Mouse (Mus musculus): ENCODE measurements at regions not wholly inside any gene's neighbourhood (a gene's known extent, or its start where the extent isn't known, plus 50 kb on each side); places are given as distances from the start of the nearest gene placed in this dataset.
"Not testable (repeated sequence)": the region's sequence is repeated elsewhere in the genome, so short reads cannot be mapped to it uniquely, and the experiment has no call there.

DNA sequence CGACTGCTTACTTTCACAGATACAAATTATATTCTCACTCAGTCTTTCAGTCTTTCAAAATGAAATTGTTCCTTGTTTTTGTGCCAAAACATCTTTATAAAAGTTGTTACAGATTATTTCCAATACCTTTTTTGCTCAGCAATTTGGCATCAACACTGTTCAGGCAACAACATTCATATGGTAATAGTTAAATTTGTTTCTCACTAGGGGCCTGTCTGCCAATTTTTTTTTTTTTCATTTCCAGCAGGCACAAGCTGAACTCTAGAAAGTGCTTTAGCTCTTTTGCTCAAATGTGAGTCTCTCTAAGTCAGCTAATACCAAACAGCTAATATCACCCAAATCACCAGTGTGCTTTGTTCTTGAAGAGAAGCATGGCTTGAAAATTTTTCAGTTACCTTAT lies 199.4 kb downstream of the Antxr2 start:
- in situ Hi-C loops (cut with MboI; ENCODE audit: unreplicated experiment in 2 of 2) = loop anchor here (25.0 kb wide), 1 partner anchor 356 kb away; no protein-coding TSS in a partner anchor

DNA sequence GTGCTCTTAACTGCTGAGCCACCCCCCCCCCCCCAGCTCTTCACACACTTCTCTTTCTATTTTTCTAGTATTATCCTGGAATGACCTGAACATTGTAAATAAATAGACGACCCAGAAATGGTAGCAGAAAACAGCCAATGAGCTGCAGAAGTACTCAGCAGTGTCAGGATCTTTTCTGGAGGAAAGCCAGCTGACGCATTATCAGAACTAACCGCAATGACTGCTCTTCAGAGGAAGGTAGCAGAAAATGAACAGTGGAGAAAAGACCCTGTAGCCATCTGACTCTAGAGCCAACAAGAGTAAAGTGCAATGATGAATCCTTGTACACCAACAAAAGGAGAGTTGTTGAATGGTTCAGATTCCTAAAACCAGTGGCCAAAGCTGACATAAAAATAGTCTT lies 213.4 kb downstream of the Antxr2 start:
- in situ Hi-C loops (cut with MboI; ENCODE audit: unreplicated experiment in 2 of 2) = no loop called here

DNA sequence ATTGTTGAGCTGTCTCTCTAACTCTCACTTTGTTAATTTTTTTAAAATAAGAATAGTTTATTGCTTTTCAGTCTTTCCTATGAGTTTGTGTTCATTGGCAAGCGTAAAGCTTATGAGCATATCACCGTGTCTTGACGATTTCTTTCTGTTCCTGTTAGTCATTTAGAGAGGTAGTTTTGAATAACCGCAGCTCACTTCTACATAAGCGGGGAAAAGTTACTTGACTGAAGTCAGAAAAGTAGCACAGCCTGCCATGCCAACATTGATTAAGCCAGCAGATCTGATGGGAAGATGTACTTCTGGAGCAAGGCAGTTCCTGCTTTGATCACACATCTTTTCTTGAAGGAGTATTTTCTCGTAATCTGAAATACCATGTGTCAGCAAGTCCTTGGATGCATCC lies 215.5 kb downstream of the Antxr2 start:
- in situ Hi-C loops (cut with MboI; ENCODE audit: unreplicated experiment in 2 of 2) = no loop called here

GRCm38 (mm10) chr5:97814700-97815099 lies 216.1 kb downstream of the Antxr2 start:
- in situ Hi-C loops (cut with MboI; ENCODE audit: unreplicated experiment in 2 of 2) = no loop called here

- in situ Hi-C loops (cut with MboI; ENCODE audit: unreplicated experiment in 2 of 2) = no loop called here
These were observed 218.1 kb downstream of the Antxr2 start for GRCm38 (mm10) chr5:97812611-97813350.

GRCm38 (mm10) chr5:97809007-97809406 lies 221.8 kb downstream of the Antxr2 start:
- in situ Hi-C loops (cut with MboI; ENCODE audit: unreplicated experiment in 2 of 2) = no loop called here

- in situ Hi-C loops (cut with MboI; ENCODE audit: unreplicated experiment in 2 of 2) = no loop called here
These were observed 223.7 kb downstream of the Antxr2 start for GRCm38 (mm10) chr5:97807171-97807570.

DNA sequence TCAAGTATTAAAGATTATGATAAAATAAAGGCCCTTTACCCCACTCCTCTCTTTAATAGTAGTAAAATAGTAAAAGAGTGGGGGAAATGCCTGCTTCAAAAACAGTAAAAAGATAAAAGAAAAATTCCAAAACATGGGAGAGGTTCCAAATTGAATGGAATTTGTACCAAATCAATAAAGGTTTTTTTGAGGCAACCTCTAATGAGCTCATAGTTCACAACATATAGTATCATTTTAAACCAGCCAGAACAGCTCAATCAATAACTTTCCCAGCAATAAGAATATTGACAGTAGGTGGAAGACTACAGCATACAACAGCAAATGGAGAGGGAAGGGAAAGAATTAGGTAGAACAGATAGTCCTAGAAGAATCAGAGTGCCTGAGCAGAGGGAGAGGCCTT lies 224.1 kb downstream of the Antxr2 start:
- in situ Hi-C loops (cut with MboI; ENCODE audit: unreplicated experiment in 2 of 2) = no loop called here

DNA sequence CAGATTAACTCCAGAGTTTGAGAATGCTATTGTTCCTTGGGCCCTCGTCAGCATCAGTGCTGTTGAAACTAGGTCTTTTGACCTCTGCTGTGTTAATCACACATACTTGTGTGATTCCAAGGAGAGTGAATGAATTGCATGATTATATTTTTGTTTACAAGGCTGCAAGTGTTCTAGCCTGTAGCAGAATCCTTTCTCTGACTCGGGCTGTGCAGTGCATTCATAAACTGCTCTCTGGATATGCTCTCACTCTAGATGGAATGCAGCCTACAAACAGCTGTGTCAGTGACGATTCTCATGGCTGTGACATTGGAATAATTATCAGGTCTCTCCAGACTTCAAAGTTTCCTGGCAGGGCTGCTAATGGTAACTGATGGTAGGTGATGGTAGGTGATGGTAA lies 230.8 kb downstream of the Antxr2 start:
- in situ Hi-C loops (cut with MboI; ENCODE audit: unreplicated experiment in 2 of 2) = no loop called here

DNA sequence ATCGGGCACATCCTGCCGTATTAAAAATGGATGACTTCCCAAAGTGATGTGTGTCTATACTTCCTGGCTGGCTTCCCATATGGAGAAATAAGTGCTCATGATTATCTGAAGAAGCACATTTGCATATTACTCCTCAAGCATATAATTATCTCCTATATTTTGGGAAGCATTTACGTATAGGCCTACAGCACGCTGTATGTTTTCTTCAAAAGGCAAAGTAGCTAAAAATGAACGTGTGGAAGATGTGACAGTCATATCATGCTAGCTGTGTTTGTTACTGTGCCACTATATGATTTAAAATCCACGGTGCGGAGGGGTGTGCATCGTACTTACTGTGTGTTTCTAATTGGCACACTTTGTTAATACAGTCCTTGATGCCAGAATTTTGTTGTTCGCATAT lies 242.7 kb downstream of the Antxr2 start:
- in situ Hi-C loops (cut with MboI; ENCODE audit: unreplicated experiment in 2 of 2) = no loop called here

DNA sequence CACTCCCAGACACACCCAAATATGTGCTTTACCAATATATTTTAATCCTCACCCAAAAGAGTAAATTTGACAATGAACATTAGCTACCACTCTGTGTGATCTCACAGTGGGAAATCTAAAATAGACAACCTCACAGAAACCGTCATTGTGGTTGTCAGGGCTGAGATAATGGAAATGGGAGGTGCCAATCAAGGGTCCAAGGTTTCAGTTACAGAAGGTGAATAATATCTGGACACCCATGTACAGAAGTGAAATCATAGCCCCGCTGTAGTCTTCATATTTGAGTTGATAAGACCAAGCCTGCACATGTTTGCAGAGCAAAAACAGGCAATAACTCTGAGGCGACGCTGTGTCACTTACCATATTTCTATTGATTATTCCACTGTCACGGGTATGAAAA lies 243.8 kb downstream of the Antxr2 start:
- in situ Hi-C loops (cut with MboI; ENCODE audit: unreplicated experiment in 2 of 2) = no loop called here

- in situ Hi-C loops (cut with MboI; ENCODE audit: unreplicated experiment in 2 of 2) = not testable (repeated sequence)
These were observed 255.7 kb downstream of the Antxr2 start for GRCm38 (mm10) chr5:97775100-97775499.

DNA sequence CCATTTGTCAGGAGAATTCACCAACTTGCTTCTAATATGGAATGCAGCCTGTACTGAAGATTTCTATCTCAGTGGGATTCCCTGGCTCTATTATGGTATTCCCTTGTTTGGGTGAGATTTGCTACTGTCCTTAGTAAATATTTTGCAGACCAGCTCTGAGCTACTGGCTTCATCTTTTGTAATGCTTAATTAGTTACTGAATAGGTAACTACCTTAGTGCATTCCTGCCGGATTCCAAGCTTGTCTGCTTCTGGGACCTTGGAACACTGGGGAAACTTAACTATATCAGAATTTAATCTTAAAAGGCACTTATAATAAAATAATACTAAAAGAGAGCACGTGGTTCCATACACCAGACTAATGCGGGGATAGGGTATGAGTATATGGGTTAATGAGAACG lies 257.4 kb downstream of the Antxr2 start:
- in situ Hi-C loops (cut with MboI; ENCODE audit: unreplicated experiment in 2 of 2) = not testable (repeated sequence)

GRCm38 (mm10) chr5:97737339-97737738 lies 280.5 kb upstream of the Gk2 start:
- in situ Hi-C loops (cut with MboI; ENCODE audit: unreplicated experiment in 2 of 2) = no loop called here

GRCm38 (mm10) chr5:97730920-97731319 lies 274.1 kb upstream of the Gk2 start:
- in situ Hi-C loops (cut with MboI; ENCODE audit: unreplicated experiment in 2 of 2) = no loop called here

GRCm38 (mm10) chr5:97719364-97719763 lies 262.5 kb upstream of the Gk2 start:
- in situ Hi-C loops (cut with MboI; ENCODE audit: unreplicated experiment in 2 of 2) = not testable (repeated sequence)

- in situ Hi-C loops (cut with MboI; ENCODE audit: unreplicated experiment in 2 of 2) = no loop called here
These were observed 248.4 kb upstream of the Gk2 start for GRCm38 (mm10) chr5:97705270-97705669.

DNA sequence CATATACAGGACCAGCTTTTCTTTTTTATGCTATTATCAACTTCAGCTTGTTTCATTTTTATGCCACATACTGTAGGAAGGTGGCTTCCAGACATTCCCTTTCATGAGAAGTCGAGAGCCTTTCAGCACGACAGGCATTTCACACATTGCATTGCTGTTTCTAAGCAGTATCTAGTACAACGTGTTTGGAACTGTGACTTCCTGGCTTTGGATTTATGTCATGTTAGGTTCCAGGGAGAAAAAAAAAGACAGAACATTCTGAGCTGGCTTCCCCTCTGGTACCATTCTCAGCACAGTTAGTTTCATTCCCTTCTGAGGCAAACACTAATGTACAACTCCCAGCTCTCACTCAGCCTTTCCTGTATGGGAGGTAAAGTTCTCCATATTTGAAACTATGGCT lies 243.7 kb upstream of the Gk2 start:
- in situ Hi-C loops (cut with MboI; ENCODE audit: unreplicated experiment in 2 of 2) = no loop called here

GRCm38 (mm10) chr5:97697581-97698134 lies 240.8 kb upstream of the Gk2 start:
- in situ Hi-C loops (cut with MboI; ENCODE audit: unreplicated experiment in 2 of 2) = no loop called here

DNA sequence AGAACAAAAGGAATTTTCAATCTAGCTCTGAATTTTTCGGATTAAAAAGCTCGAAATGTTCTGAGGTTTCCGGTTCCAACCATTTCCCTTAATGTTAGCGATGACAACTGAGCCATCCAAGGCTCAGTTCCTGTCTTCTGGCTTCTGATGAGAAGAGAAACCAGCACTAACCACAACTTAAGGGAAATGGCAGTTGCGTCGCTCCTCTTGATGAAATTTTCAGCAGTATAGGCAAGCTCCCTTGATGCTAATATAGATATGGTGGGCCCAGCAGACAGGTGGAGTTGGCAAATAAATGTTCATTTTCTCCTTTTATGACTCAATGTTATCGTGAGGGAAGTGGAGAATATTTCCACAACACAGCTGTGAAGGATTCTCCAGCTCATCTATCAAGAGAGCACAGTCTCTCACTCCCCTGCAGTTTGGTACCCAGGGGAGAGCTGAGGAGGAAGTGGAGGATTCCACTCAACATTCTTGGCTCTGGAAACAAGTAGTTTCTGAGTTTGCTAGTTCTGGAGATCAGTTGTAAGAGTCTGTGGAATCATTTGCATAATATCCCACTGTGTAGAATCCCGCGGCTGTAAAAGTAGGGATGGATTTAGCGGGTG lies 236.6 kb upstream of the Gk2 start:
- in situ Hi-C loops (cut with MboI; ENCODE audit: unreplicated experiment in 2 of 2) = no loop called here

- in situ Hi-C loops (cut with MboI; ENCODE audit: unreplicated experiment in 2 of 2) = no loop called here
These were observed 228.6 kb upstream of the Gk2 start for GRCm38 (mm10) chr5:97685443-97685842.

DNA sequence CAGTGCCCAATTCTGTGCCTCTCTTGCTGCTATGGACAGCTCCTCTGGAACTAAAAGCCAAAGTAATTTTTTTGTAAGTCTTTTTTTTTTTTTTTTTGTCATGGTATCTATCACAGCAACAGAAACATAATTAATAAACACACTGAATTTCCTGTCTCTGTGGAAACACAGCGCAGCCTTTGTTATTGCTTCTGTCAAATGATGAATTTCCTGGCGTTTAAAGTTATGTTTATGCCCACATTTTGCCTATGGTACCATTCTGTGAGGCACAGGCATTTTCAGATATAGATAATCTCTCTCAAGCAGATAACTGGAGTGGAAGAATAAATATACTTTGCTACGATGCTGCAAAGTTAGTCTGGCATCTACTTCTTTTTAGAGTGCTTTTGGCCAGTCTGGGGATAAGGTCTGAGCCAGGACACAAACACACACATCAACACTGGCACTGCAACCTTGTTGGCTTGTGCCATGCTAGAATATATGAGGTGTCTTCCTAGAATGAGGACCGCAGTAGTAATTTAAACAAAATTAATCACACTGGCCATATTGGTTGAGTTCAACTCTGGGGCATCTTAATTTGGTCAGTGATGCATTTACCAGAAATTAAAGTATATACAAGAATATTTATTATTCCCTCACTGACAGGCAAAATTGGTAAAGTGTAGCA lies 227.9 kb upstream of the Gk2 start:
- in situ Hi-C loops (cut with MboI; ENCODE audit: unreplicated experiment in 2 of 2) = no loop called here
